Mouse (Mus musculus): Measurements from ENCODE around the gene Tmem150b. TPM values are rescaled to one million over a fixed set of nuclear protein-coding genes. Genes with fewer than 3 reads are reported as not detected.

The Tmem150b gene
- polyA plus RNA-seq (2012; rRNA removed) = 0.12 TPM in 1 of 2 replicates, not detected in the other

GRCm38 (mm10) chr7:4725169-4725568, at the start of gene Tmem150b:
TSS of gene Tmem150b (minus strand) at chr7:4725249.

GRCm38 (mm10) chr7:4771202-4771601, 46.2 kb upstream of the Tmem150b start, which contains the start of gene Fam71e2:
TSS of gene Fam71e2 (minus strand) at chr7:4771302.

GRCm38 (mm10) chr7:4752821-4753570, 27.9 kb upstream of the Tmem150b start, which contains the start of gene Cox6b2:
TSS of gene Cox6b2 (minus strand) at chr7:4753094.

GRCm38 (mm10) chr7:4739544-4740275, 14.7 kb upstream of the Tmem150b start, which contains the start of gene Kmt5c:
TSS of gene Kmt5c (plus strand) at chr7:4740115.

GRCm38 (mm10) chr7:4690387-4690786, 34.7 kb downstream of the Tmem150b start, which contains the start of gene Brsk1:
TSS of gene Brsk1 (plus strand) at chr7:4690604.

GRCm38 (mm10) chr7:4684632-4685417, 40.2 kb downstream of the Tmem150b start, which contains the start of gene Hspbp1:
TSS of gene Hspbp1 (minus strand) at chr7:4685068.

GRCm38 (mm10) chr7:4658912-4659551, 66.0 kb downstream of the Tmem150b start, which contains the start of gene Ppp6r1:
TSS of gene Ppp6r1 (minus strand) at chr7:4659019.

Other genes starting within 250 kb of the Tmem150b start
- gene Ppp1r12c, start 223.6 kb downstream of the Tmem150b start, polyA plus RNA-seq (2012; rRNA removed) = 92.1 and 120 TPM in 2 replicates
- gene Tnnt1, start 208.9 kb downstream of the Tmem150b start, polyA plus RNA-seq (2012; rRNA removed) = 19.4 and 82.3 TPM in 2 replicates
- gene Tnni3, start 201.0 kb downstream of the Tmem150b start, polyA plus RNA-seq (2012; rRNA removed) = 28.7 and 43.3 TPM in 2 replicates
- gene Dnaaf3, start 192.8 kb downstream of the Tmem150b start, polyA plus RNA-seq (2012; rRNA removed) = 6.1 and 6.7 TPM in 2 replicates
- 11.1 and 11.5 TPM in 2 replicates for gene Syt5, start 177.7 kb downstream of the Tmem150b start, polyA plus RNA-seq (2012; rRNA removed)
- 0.14 and 0.18 TPM in 2 replicates for gene Ptprh, start 121.2 kb downstream of the Tmem150b start, polyA plus RNA-seq (2012; rRNA removed)
- gene Tmem86b, start 93.8 kb downstream of the Tmem150b start, polyA plus RNA-seq (2012; rRNA removed) = 25.3 and 29.9 TPM in 2 replicates
- 80.4 and 91.8 TPM in 2 replicates for gene Ppp6r1, start 66.2 kb downstream of the Tmem150b start, polyA plus RNA-seq (2012; rRNA removed)
- gene Hspbp1, start 40.2 kb downstream of the Tmem150b start, polyA plus RNA-seq (2012; rRNA removed) = 57.7 and 58.5 TPM in 2 replicates
- gene Brsk1, start 34.6 kb downstream of the Tmem150b start, polyA plus RNA-seq (2012; rRNA removed) = 43.1 and 53.5 TPM in 2 replicates
- gene Kmt5c, start 14.9 kb upstream of the Tmem150b start, polyA plus RNA-seq (2012; rRNA removed) = 164 and 180 TPM in 2 replicates
- gene Cox6b2, start 27.8 kb upstream of the Tmem150b start, polyA plus RNA-seq (2012; rRNA removed) = 73.2 and 102 TPM in 2 replicates
- not detected in 2 replicates for gene Fam71e2, start 46.1 kb upstream of the Tmem150b start, polyA plus RNA-seq (2012; rRNA removed)
- 0.10 and 0.12 TPM in 2 replicates for gene Il11, start 57.6 kb upstream of the Tmem150b start, polyA plus RNA-seq (2012; rRNA removed)
- not detected in 2 replicates for gene Tmem190, start 57.7 kb upstream of the Tmem150b start, polyA plus RNA-seq (2012; rRNA removed)
- gene Tmem238, start 64.4 kb upstream of the Tmem150b start, polyA plus RNA-seq (2012; rRNA removed) = 2.8 and 3.2 TPM in 2 replicates
- gene Rpl28, start 67.6 kb upstream of the Tmem150b start, polyA plus RNA-seq (2012; rRNA removed) = 672 and 775 TPM in 2 replicates
- 468 and 512 TPM in 2 replicates for gene Ube2s, start 87.3 kb upstream of the Tmem150b start, polyA plus RNA-seq (2012; rRNA removed)
- 14.0 and 22.4 TPM in 2 replicates for gene Shisa7, start 119.4 kb upstream of the Tmem150b start, polyA plus RNA-seq (2012; rRNA removed)
- gene Isoc2b, start 145.0 kb upstream of the Tmem150b start, polyA plus RNA-seq (2012; rRNA removed) = 2.3 and 2.8 TPM in 2 replicates
- 9.2 TPM in 2 replicates for gene Isoc2a, start 151.9 kb upstream of the Tmem150b start, polyA plus RNA-seq (2012; rRNA removed)
- gene Gm36210, start 181.3 kb upstream of the Tmem150b start, polyA plus RNA-seq (2012; rRNA removed) = 0.17 and 0.24 TPM in 2 replicates
- 11.2 and 12.9 TPM in 2 replicates for gene Zfp628, start 190.0 kb upstream of the Tmem150b start, polyA plus RNA-seq (2012; rRNA removed)
- 7.2 and 22.6 TPM in 2 replicates for gene Nat14, start 196.8 kb upstream of the Tmem150b start, polyA plus RNA-seq (2012; rRNA removed)
- gene Ssc5d, start 200.5 kb upstream of the Tmem150b start, polyA plus RNA-seq (2012; rRNA removed) = 5.9 and 6.9 TPM in 2 replicates
- gene Sbk2, start 239.2 kb upstream of the Tmem150b start, polyA plus RNA-seq (2012; rRNA removed) = 0.41 and 0.44 TPM in 2 replicates
- 0.06 and 0.21 TPM in 2 replicates for gene Sbk3, start 245.9 kb upstream of the Tmem150b start, polyA plus RNA-seq (2012; rRNA removed)